Mouse (Mus musculus) activated CD4-positive, CD25-positive, alpha-beta regulatory T cell, adult 4 months (primary cell): ENCODE data around the gene Nploc4. TPM values are rescaled to one million over a fixed set of nuclear protein-coding genes. Genes with fewer than 3 reads are reported as not detected.
"Not testable (repeated sequence)": the region's sequence is repeated elsewhere in the genome, so short reads cannot be mapped to it uniquely, and the experiment has no call there.

ENCODE experiments used
- ATAC-seq: one replicate; pipeline ENCODE4 v1.8.0; 2017
- polyA plus RNA-seq, 2 experiments: library from polyadenylated mRNA; unstranded; fragments of 100-300 nt; shearing (Covaris generic); gene quantifications; one replicate each; pipeline ENCODE4 v1.2.1; 2017

Nploc4 gene
- polyA plus RNA-seq, 2 experiments from 2014 or later: 9.1 to 9.7 TPM

DNA sequence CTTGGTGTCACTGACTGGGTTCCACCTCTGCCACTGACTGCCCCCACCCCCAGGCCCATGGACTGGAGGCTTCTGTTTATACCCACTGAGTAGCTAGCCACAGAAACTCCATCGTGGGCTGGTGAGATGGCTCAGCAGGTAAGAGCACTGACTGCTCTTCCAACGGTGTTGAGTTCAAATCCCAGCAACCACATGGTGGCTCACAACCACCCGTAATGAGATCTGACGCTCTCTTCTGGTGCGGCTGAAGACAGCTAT, 85.5 kb downstream of the Nploc4 start:
- ATAC-seq: not testable (repeated sequence)

DNA sequence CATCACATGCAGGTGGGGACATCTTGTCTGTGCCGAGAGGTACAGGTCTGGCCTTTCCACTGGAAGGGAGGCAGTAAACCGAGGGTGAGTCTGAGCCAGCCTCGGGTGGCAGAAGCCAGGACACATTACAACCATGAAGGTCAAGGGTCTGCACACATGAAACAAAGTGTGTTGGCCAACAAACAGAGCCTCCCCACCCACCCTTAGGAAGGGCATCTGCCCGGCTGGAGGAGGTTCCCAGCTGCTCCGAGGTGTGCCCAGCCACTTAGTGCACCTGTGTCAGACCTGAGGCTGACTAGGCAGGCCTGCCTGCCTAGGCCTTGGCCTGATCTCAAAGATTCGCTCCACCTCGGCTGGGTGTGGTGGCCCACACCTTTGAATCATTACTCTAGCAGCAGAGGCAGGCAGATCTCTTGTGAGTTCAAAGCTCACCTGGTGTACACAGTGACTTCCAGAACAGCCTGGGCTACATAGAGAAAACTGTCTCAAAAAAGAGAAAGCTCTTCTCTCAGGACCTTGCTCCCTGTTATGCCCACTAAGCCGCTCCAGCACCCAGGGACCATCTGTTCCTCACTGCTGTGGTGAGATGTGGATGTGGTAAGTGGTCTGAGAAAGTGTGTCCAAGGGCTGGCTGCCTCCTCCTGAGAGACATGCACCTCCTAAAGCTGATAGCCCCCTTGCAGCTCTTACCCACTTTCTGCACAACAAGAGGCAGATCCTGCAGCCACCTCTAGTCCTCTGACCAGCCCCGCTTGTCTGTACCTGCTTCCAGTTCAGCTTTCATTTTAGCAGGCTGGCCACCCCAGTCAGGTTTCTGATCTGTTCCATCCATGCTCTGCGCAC, 86.0 kb downstream of the Nploc4 start:
- ATAC-seq: no peak

DNA sequence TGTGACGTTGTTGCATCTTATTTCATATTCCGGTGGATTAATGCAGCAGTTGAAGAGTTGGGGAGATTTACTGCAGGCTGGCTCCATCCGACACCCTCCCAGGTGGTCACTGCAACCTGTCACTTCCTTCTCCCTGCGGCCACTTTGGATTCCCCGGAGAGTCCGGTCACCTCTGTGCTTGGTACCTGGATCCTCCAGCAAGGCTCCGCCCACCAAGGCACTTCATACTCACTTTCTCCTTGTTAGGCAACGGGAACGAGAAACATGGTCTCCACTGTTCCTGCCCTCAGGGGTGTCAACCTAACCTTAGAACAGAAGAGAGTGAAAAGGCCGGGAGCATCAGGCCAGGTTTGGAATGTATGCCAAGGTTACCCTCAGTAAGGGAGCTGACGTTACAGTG, 86.8 kb downstream of the Nploc4 start:
- no peak for ATAC-seq

DNA sequence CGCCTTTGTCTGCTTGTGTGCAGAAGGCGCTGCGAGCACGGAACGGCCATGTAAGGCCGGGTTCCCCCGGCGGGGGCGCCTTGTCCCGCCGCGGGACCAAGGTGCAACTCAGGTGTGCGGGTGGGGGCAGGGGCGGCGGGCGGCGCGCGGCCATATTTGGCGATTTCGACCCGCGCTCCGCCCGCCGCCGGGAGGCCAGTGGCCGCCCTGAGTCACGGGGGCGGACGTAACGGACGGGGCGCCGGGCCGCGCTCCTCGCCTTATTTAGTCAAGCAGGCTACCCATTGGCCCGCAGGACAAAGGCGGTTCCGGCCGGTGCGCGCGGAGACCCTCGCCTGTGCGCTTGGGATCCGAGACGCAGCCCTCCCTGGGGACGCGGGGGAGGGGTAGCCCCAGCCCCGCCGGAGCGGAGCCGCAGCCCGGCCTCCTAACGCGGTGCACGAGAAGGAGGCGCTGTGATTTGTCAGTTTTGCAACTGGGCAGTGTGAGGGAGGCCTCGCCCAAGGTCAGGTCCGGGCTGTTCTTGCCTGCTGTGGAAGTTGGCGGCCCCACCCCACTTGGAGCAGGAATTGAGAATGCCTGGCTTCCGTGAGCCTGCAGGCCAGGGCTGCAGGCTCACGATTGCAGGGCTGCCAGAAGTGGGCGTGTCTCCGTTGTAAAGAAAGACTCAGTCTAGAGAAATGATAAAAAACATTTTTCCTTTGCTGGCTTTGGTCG, 87.4 kb downstream of the Nploc4 start:
- ATAC-seq: peak; percentile 18

DNA sequence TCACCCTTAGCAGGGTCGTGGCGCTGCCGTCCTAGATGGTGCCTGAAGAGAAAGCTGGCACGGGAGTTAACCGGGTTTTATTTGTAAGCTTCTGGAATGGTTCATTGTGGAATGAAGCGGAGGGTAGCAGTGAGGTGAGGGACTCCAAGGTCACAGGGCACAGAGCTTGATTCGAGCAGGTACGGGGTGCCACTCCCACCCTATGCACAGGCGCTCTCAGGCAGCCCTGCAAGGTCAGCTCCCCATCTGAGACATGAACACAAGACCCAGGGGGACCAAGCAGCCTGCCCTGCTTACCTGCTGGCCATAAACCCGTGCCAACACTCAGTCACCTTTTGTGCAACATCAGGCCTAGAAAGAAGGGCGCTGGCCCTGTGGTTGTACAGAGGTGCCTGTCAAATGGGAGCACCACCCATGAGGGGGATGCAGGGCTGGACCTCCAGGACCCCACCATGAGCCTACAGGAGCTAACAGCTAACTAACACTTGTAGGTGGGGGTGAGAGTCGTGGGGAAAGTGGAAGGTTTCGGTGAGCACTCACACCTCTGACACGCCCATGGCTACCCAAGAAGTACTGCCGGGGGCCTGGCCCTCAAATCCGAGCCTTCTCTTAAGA, 88.0 kb downstream of the Nploc4 start:
- no peak for ATAC-seq

DNA sequence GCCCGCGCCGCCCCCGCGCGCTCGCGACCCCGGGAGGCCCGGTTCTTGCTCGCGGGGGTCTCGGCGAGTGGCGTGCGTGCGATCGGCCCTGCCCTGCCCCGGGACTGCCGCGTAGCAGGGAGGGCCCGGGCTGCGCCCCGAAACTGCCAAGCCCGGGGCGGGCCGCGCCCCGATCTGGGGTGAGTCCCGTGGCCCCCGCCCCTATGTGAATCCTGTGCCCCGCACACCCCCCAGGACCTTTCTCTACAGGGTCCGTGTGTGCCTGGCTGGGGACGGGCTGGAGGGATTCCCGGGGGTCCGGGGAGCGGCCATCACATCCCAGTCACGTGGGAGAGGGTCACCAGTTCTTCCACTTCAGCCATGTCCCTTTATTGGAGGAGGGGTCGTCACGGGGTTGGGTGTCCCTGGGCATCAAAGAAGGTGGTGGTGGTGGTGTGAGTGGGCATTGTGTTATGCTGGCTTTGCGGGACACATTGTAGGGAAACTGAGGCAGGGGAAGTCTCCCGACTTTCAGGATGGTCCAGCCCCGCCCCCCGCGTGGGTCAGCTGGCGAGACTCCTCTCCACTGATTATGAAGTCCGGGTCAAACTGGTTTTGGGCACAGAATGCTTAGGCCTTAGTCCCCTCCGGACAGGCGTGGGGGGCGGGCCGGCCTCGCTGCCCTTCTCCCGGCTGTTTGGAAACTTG, 88.7 kb downstream of the Nploc4 start:
- no peak for ATAC-seq

DNA sequence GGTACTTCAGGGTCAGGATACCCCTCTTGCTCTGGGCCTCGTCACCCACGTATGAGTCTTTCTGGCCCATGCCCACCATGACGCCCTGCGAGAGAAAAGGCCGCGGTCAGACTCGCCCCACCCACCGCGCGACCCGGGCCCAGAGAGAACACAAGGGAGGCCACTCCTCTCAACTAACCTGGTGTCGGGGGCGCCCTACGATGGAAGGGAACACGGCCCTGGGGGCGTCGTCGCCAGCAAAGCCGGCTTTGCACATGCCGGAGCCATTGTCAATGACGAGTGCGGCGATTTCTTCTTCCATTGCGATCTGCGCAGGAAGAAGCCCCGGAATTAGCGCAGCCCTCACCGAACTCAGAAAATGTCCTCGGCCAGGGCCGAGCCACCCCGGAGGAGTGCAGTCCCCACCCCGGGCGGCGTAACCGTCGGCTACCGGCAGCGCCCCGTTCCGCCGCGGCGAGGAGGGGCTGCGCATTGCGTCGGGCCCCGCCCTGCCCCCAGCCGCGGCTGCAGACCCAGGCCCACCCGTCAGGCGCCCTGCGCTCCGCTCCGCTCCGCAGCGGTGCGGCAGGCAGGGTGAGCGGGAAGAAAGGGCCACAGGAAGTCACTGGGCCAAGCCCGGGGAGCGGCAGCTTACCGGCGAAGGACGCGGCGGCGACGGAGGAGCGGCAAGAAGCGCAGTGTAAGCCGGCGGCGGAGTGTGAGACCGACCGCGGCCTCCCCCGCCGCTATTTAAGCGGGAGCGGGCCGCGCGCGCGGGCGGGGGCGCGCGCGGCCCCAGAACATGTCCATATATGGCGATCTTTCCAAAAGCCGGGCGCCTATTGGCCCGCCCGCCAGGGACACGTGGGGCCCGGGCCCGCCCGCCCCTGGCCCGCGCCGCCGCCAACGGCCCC, 89.5 kb downstream of the Nploc4 start, which contains the start of gene Actg1:
Gene Actg1 (minus strand): TSS at position 752 of the 893 bp plus-strand sequence.
- peak; percentile 68 for ATAC-seq

DNA sequence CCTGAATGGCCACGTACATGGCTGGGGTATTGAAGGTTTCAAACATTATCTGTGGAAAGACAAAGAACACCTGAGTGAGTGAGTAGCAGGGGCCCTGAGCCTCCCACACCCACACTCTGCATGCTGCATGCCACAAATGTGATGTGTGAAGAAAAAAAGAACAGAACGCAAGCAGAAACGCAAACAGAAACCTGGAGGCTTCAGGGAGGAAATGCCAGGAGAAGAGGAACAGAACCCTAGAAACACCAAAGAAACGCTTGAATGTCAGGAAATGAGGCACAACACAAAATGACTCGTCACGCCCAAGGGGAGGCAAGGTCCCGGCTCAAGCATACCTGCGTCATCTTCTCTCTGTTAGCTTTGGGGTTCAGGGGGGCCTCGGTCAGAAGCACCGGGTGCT, 90.2 kb downstream of the Nploc4 start:
- ATAC-seq: no peak

DNA sequence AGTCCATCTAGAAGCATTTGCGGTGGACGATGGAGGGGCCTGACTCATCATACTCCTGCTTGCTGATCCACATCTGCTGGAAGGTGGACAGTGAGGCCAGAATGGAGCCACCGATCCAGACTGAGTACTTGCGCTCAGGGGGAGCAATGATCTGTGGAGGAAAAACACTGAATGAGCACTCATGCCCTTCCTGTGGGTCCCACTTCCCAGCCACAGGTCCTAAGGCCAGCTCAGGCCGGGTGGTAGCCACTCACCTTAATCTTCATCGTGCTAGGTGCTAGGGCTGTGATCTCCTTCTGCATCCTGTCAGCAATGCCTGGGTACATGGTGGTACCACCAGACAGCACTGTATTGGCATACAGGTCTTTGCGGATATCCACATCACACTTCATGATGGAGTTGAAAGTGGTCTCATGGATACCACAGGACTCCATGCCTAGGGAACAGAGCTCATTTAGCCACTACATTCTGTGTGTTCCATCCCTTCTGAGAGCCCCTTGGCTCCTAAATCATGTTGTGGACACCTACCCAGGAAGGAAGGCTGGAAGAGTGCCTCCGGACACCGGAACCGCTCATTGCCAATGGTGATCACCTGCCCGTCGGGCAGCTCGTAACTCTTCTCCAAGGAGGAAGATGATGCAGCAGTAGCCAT, 91.0 kb downstream of the Nploc4 start:
- ATAC-seq: not testable (repeated sequence)

DNA sequence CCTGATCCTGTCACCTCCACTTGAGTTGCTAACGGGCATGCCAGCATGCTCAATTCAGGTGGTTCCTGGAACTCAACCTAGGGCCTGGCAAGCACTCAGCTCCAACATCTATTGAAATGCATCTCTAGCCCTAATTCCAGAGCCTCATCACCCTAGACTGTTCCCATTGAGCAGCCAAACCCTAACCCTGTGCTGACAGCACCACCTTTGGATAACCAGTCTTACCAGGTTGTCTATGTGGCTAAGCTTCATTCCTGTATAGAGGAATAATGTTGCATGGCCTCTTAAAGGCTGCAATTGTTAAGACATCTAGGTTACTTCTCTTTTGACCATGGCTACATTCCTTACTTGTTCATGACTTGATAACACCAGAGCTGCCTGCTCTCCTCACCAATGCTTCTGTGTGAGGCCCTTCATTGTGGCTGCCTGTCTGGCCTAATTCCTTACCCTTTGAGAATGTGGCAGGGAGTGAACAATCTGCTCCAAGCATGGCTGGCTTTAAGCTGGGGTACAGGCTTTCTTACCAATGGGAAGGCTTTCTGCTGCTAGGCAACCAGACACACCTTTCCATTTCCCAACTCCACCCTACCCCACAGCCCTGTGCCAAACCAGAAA, 92.3 kb downstream of the Nploc4 start:
- no peak for ATAC-seq

DNA sequence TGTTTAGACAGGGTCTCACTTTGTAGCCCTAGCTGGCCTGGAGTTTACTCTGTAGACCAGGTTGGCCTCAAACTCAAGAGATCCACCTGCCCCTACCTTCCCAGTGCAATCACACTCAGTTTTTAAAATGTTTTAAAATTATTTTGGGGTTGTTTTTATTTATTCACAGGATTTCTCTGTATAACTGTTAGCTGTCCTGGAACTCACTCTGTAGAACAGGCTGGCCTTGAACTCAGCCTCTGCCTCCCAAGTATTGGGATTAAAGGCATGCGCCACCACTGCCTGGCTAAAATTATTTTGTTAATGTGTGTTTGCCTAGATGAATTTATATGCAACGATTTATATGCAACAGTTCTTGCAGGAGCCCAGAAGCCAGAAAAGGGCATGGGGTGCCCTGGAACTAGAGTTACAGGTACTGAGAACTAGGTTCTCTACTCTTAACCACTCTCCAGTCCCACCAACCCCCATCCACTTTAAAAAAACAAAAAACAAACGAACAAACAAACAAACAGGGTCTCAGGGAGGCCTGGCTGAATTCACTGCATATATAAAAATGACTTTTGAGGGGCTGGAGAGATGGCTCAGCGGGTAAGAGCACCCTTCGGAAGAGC, 93.1 kb downstream of the Nploc4 start:
- no peak for ATAC-seq

DNA sequence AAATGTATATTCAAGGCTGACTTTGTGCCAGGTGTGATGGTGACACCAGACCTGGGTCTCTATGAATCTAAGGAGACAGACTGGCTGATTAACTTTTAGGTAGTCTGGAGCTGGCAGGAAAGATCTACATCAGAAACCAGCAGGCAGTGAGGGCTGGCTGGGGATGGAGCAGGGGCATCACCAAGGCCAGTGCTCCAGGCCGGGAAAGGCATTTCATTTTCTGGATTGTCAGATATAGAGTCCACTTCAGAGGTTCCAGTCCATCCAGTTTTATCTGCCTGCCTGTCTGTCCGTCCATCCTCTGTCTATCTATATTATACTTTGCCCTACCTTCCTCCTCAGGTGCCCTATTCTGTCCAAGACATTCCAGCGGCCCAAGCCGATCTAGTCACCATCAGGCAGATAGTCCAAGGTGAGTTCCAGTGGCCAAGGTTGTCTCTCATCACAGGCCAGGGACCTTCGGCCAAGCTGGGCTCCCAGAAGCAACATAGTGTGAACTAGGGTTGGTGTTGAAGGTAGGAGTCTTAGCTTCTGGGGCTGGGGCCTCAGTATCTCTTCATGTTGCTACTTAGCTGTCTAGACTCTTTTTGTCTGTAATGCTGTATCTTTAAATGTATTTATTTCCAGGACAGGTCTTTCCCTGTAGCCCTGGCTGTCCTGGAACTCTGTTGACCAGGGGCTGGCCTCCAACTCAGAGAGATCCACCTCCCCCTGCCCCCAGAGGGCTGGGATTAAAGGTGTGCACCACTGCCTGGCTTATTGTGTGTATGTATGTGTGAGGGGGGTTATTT, 93.8 kb downstream of the Nploc4 start:
- no peak for ATAC-seq

DNA sequence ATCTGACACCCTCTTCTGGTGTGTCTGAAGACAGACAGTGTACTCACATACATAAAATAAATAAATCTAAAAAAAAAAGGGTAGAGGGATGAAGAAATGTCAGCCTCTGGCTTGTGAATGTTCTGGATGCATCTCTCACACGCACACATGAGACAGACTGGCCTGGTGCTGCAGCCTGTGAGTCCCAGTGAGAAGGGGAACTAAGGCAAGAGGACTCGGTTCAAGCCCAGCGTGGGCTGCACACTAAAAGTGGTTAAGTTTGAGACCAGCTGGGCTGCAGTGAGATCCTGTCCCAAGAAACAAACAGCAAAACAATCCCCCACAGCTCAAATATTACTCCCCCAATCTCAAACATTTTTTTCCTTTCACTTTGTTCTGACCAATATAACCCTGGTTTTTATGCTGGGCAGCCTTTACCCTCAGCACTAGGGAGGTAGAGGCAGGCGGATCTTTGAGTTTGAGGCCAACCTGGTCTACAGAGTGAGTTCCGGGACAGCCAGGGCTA, 94.8 kb downstream of the Nploc4 start:
- ATAC-seq: no peak

DNA sequence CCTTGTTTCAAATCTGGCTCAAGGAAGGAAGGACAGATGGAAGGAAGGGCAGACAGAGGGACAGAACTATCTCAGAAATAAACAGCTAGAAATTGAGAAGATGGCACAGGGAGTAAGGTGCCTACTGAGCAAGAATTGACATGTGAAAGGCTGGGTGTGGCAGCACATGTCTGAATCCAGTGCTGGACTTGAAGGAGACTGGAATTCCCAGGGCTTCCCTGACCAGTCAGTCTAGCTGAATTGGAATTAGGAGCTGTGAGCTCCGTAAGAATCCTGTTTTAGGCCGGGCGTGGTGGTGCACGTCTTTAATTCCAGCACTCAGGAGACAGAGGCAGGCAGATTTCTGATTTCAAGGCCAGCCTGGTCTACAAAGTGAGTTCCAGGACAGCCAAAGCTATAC, 95.8 kb downstream of the Nploc4 start:
- no peak for ATAC-seq

DNA sequence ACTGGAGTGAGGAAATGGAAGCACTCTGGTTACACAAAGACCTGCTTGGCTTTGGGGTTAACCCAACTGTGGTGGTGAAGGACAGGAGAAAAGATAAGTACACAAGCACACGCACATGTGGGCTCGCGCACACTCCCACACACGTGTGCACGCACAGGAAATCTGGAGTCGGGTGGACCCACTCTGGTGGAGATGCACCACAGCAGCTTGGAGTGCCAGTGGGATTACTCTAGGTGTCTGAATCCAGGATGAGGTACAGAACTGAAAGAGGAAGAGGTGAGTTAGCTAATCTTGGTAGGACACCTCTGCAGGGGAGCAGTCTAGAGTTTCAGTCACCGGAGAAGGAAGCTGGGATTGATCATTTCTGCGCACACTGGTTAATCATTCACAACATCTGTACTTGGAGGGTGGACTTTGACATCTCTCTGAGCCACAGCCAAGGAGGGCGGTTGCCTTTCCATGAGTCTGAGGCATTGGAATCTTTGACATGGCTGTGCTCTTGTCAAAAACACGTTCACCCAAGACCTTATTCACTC, 97.5 kb downstream of the Nploc4 start:
- no peak for ATAC-seq

DNA sequence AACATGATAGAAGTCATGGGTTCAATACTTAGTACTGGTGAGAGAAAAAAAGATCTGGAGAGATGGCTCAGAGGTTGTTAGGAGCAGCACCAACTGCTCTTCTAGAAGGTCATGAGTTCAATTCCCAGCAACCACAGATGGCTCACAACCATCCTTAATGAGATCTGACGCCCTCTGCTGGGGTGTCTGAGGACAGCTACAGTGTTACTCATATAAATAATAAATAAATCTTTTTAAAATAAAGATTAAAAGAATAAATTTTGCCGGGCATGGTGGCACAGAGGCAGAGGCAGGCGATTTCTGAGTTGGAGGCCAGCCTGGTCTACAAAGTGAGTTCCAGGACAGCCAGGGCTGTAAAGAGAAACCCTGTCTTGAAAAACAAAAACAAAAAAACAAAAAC, 98.7 kb downstream of the Nploc4 start:
- no peak for ATAC-seq

DNA sequence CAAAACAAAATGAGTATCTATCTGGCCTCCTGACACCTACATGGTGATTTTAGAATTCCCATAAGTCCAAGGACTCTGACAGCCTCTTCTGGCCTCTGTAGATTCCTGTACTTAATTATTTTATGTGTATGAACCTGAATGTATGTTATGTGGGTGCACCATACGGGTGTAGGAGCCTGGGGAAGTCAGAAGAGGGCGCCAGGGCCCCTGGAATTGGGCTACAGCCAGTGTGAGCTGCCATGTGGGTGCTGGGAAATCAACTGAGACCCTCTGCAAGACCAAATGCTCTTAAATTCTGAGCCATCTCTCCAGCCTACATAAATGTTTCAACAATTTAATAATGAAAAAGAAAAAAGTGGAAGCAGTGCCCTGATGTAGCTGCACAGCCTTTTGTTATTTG, 100.1 kb downstream of the Nploc4 start:
- ATAC-seq: no peak

DNA sequence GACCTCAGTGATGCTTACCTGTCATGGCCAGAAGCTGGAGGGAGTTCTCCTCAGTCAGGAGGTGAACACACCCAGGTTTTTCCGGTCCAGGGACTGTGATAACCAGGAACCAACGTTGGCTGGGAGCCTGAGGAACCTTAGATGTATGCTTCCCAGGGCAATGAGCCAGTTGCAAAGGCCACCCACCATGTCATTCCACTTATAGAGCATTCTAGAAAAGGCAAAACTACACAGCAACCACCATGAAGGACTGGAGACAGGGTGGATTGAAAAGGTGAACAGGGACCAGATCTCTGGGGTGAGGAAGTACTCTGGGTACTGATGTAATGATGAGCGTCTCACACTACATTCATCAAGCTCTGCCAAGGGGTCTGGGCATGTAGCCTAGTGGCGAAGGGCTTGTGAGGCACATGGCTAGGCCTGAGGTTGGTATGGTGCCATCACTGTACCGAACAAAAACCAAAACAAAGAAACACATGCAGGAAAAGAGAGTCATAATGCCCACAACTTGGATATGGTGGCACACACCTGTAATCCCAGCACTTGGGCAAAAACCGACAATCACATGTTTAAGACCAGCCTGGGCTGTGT, 102.0 kb downstream of the Nploc4 start:
- ATAC-seq: no peak
